Mouse (Mus musculus): Measurements from ENCODE around the gene Ano6.

- TF ChIP-seq CTCF (IDR thresholded peaks at IDR 0.05; ENCODE audit: extremely low read depth, insufficient read depth, insufficient read length, insufficient replicate concordance) (no peak), POLR2A (IDR thresholded peaks at IDR 0.05; ENCODE audit: low read depth, low read length) (no peak)
Measured at GRCm38 (mm10) chr15:95786624-95787023, 4.0 kb upstream of the Ano6 start.

Data from spleen, adult 2 months (tissue).